Mouse (Mus musculus) hindbrain, embryonic 10.5 days (tissue): ENCODE measurements around the gene Uhrf1. TPM values are rescaled to one million over a fixed set of nuclear protein-coding genes. Genes with fewer than 3 reads are reported as not detected.
A peak's percentile ranks its signal among the peaks of the same experiment; 100 is the strongest.

ENCODE experiments used
- DNase-seq: peaks from one replicate; pipeline ENCODE4 v3.0.0-alpha.2; 2017; ENCODE audit warnings: low spot score
- H3K27ac ChIP-seq: fragments of 300-500 bp; sonication (generic); 2 replicates; pipeline ENCODE4 v1.5.1; 2016; ENCODE audit warnings: mild to moderate bottlenecking, moderate library complexity
- H3K27me3 ChIP-seq: fragments of 300-500 bp; sonication (generic); 2 replicates; pipeline ENCODE4 v1.6.1; 2016; ENCODE audit warnings: mild to moderate bottlenecking; ENCODE audit not compliant: poor library complexity, insufficient read depth, severe bottlenecking
- H3K36me3 ChIP-seq: fragments of 300-500 bp; sonication (generic); 2 replicates; pipeline ENCODE4 v1.6.1; 2016; ENCODE audit warnings: mild to moderate bottlenecking, moderate library complexity
- H3K4me1 ChIP-seq: fragments of 300-500 bp; sonication (generic); replicated peaks from 2 replicates; pipeline ENCODE4 v1.6.1; 2016; ENCODE audit warnings: mild to moderate bottlenecking
- H3K4me3 ChIP-seq: fragments of 300-500 bp; sonication (generic); 2 replicates; pipeline ENCODE4 v1.5.1; 2016; ENCODE audit warnings: mild to moderate bottlenecking, moderate library complexity
- H3K9me3 ChIP-seq: fragments of 300-500 bp; sonication (generic); 2 replicates; pipeline ENCODE4 v1.6.1; 2016; ENCODE audit warnings: mild to moderate bottlenecking, moderate library complexity
- WGBS: fragments of 180-500 bp; shearing (Covaris S2); methylation state at CpG from one replicate; pipeline ENCODE4 v1.1.7; 2016; 5-methylcytosine and 5-hydroxymethylcytosine counted together
- polyA plus RNA-seq: library from polyadenylated mRNA; unstranded; fragments of >200 nt; fragmentation: Nextera tagmentation; extraction: Ambion mirVana; gene quantifications from 2 replicates; pipeline ENCODE4 v1.2.1, GENCODE M21; 2016

Gene Uhrf1
- polyA plus RNA-seq, 1 experiment from 2014 or later = 196 TPM

- Histone ChIP-seq H3K27ac (0 out of 2 replicates have a peak overlapping the region, but pooled peaks have one; percentile 18), H3K4me3 (no peak overlapping the region), H3K27me3 (no peaks in the 10 kb centered on the region), H3K9me3 (no peaks in the 10 kb centered on the region), H3K4me1 (peaks cover 4% of the 10 kb centered on the region; the same call in 1 of the 2 replicates), H3K36me3 (peaks cover 52% of the 10 kb centered on the region)
- no peak for DNase-seq
Measured at GRCm38 (mm10) chr17:56348586-56348985, 45.5 kb downstream of the Uhrf1 start.

- 51% methylated on average over 2 of the region's 2 CpGs for WGBS
Measured at GRCm38 (mm10) chr17:56350694-56351093, 47.6 kb downstream of the Uhrf1 start.

GRCm38 (mm10) chr17:56356921-56357885 is 54.1 kb downstream of the Uhrf1 start:
- Histone ChIP-seq H3K9me3 (no peaks in the 10 kb centered on the region), H3K4me3 (no peak overlapping the region), H3K36me3 (peaks cover 97% of the 10 kb centered on the region), H3K27ac (no peak overlapping the region), H3K4me1 (no peaks in the 10 kb centered on the region), H3K27me3 (no peaks in the 10 kb centered on the region)
- WGBS = 70% methylated on average over 9 of the region's 9 CpGs
- DNase-seq = peak; percentile 68

More at GRCm38 (mm10) chr17:56350694-56351093, 47.6 kb downstream of the Uhrf1 start:
- H3K36me3 ChIP-seq = peaks cover 62% of the 10 kb centered on the region
- no peak overlapping the region; the same call in 1 of the 2 replicates for H3K27ac ChIP-seq
- H3K27me3 ChIP-seq = no peaks in the 10 kb centered on the region
- DNase-seq = peak; percentile 68
- 0 out of 2 replicates have a peak, but pooled peaks cover 3% of the 10 kb centered on the region for H3K4me1 ChIP-seq
- no peak overlapping the region for H3K4me3 ChIP-seq
- H3K9me3 ChIP-seq = no peaks in the 10 kb centered on the region

GRCm38 (mm10) chr17:56359183-56359725 is 56.1 kb downstream of the Uhrf1 start:
- no peaks in the 10 kb centered on the region for H3K27me3 ChIP-seq
- H3K4me1 ChIP-seq = no peaks in the 10 kb centered on the region
- 90% methylated on average over 3 of the region's 3 CpGs for WGBS
- DNase-seq = no peak
- H3K27ac ChIP-seq = no peak overlapping the region
- no peaks in the 10 kb centered on the region for H3K9me3 ChIP-seq
- H3K36me3 ChIP-seq = peaks cover 97% of the 10 kb centered on the region
- no peak overlapping the region for H3K4me3 ChIP-seq

GRCm38 (mm10) chr17:56359864-56360263 is 56.7 kb downstream of the Uhrf1 start:
- Histone ChIP-seq H3K36me3 (peaks cover 97% of the 10 kb centered on the region), H3K9me3 (no peaks in the 10 kb centered on the region), H3K27me3 (no peaks in the 10 kb centered on the region), H3K27ac (no peak overlapping the region), H3K4me3 (no peak overlapping the region), H3K4me1 (no peaks in the 10 kb centered on the region)
- WGBS = 97% methylated on average over 1 of the region's 1 CpGs
- no peak for DNase-seq

- WGBS = 75% methylated on average over 8 of the region's 8 CpGs
- no peak for DNase-seq
- Histone ChIP-seq H3K4me3 (no peak overlapping the region), H3K36me3 (peaks cover 97% of the 10 kb centered on the region), H3K4me1 (no peaks in the 10 kb centered on the region), H3K27ac (no peak overlapping the region; the same call in 1 of the 2 replicates), H3K27me3 (no peaks in the 10 kb centered on the region), H3K9me3 (no peaks in the 10 kb centered on the region)
Measured at GRCm38 (mm10) chr17:56360451-56360850, 57.3 kb downstream of the Uhrf1 start.

GRCm38 (mm10) chr17:56361542-56361941 is 58.4 kb downstream of the Uhrf1 start:
- no peak for DNase-seq
- Histone ChIP-seq H3K9me3 (no peaks in the 10 kb centered on the region), H3K4me3 (no peak overlapping the region), H3K27ac (no peak overlapping the region), H3K36me3 (peaks cover 95% of the 10 kb centered on the region), H3K4me1 (peaks cover 5% of the 10 kb centered on the region; the same call in 1 of the 2 replicates), H3K27me3 (no peaks in the 10 kb centered on the region)
- 91% methylated on average over 2 of the region's 2 CpGs for WGBS

GRCm38 (mm10) chr17:56365791-56366673 is 62.9 kb downstream of the Uhrf1 start:
- Histone ChIP-seq H3K27me3 (no peaks in the 10 kb centered on the region), H3K9me3 (no peaks in the 10 kb centered on the region), H3K36me3 (peaks cover 96% of the 10 kb centered on the region), H3K27ac (0 out of 2 replicates have a peak overlapping the region, but pooled peaks have one; percentile 17), H3K4me1 (peaks cover 8% of the 10 kb centered on the region; the same call in 1 of the 2 replicates), H3K4me3 (no peak overlapping the region)
- DNase-seq = no peak
- WGBS = 87% methylated on average over 7 of the region's 7 CpGs

GRCm38 (mm10) chr17:56368291-56368790 is 65.2 kb downstream of the Uhrf1 start:
- Histone ChIP-seq H3K9me3 (no peaks in the 10 kb centered on the region), H3K27ac (no peak overlapping the region), H3K36me3 (peaks cover 98% of the 10 kb centered on the region), H3K4me3 (no peak overlapping the region), H3K27me3 (no peaks in the 10 kb centered on the region), H3K4me1 (peaks cover 8% of the 10 kb centered on the region; the same call in 1 of the 2 replicates)
- DNase-seq = no peak
- WGBS = 94% methylated on average over 6 of the region's 6 CpGs

- H3K27ac ChIP-seq = no peak overlapping the region
- WGBS = 90% methylated on average over 3 of the region's 3 CpGs
Measured at GRCm38 (mm10) chr17:56370090-56370489, 67.0 kb downstream of the Uhrf1 start.

GRCm38 (mm10) chr17:56371029-56371660 is 68.0 kb downstream of the Uhrf1 start:
- 0 out of 2 replicates have a peak, but pooled peaks cover 4% of the 10 kb centered on the region for H3K4me1 ChIP-seq
- 86% methylated on average over 15 of the region's 15 CpGs for WGBS
- no peak for DNase-seq
- no peaks in the 10 kb centered on the region for H3K9me3 ChIP-seq
- peaks cover 98% of the 10 kb centered on the region for H3K36me3 ChIP-seq
- no peaks in the 10 kb centered on the region for H3K27me3 ChIP-seq
- H3K4me3 ChIP-seq = no peak overlapping the region
- no peak overlapping the region for H3K27ac ChIP-seq

More at GRCm38 (mm10) chr17:56370090-56370489, 67.0 kb downstream of the Uhrf1 start:
- Histone ChIP-seq H3K9me3 (no peaks in the 10 kb centered on the region), H3K36me3 (peaks cover 98% of the 10 kb centered on the region), H3K27me3 (no peaks in the 10 kb centered on the region), H3K4me1 (peaks cover 8% of the 10 kb centered on the region; the same call in 1 of the 2 replicates), H3K4me3 (no peak overlapping the region)
- DNase-seq = no peak

GRCm38 (mm10) chr17:56372109-56372508 is 69.0 kb downstream of the Uhrf1 start:
- WGBS = 74% methylated on average over 4 of the region's 4 CpGs
- H3K36me3 ChIP-seq = peaks cover 100% of the 10 kb centered on the region

More at GRCm38 (mm10) chr17:56372109-56372508, 69.0 kb downstream of the Uhrf1 start:
- Histone ChIP-seq H3K4me3 (no peak overlapping the region), H3K27me3 (no peaks in the 10 kb centered on the region), H3K9me3 (no peaks in the 10 kb centered on the region), H3K4me1 (0 out of 2 replicates have a peak, but pooled peaks cover 4% of the 10 kb centered on the region), H3K27ac (no peak overlapping the region)
- no peak for DNase-seq
